Mouse (Mus musculus): ENCODE measurements at regions not wholly inside any gene's neighbourhood (a gene's known extent, or its start where the extent isn't known, plus 50 kb on each side); places are given as distances from the start of the nearest gene placed in this dataset.

DNA sequence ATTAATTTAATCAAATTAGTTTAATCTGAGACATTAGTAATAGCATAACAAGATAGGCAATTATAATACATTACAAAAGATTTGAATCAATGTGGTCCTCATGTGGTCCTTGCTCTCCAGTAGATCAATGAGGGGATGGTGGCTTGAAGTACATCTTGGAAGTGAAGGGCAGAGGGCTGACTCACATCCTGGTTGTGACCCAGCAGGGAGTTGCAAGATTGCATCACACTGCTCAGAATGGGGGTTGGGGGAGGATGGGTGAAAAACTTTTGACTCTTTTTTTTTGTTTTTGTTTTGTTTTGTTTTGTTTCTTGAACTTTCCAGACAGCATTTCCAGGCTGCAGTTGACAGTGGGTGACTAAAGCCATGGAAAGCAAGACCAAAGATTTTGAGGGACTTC is 191.1 kb upstream of the Dio3 start:
- Histone ChIP-seq H3K9me3 (replicated peaks) (no peaks in the 10 kb centered on the region), H3K9ac (no peak overlapping the region), H3K4me1 (replicated peaks) (no peaks in the 10 kb centered on the region), H3K36me3 (no peaks in the 10 kb centered on the region), H3K27ac (no peak overlapping the region), H3K27me3 (0 out of 2 replicates have a peak, but pooled peaks cover 4% of the 10 kb centered on the region), H3K4me2 (no peak overlapping the region), H3K4me3 (no peak overlapping the region)
- no peak for ATAC-seq (replicated peaks; ENCODE audit: insufficient number of reproducible peaks, insufficient read depth, low FRiP score, low read depth)

DNA sequence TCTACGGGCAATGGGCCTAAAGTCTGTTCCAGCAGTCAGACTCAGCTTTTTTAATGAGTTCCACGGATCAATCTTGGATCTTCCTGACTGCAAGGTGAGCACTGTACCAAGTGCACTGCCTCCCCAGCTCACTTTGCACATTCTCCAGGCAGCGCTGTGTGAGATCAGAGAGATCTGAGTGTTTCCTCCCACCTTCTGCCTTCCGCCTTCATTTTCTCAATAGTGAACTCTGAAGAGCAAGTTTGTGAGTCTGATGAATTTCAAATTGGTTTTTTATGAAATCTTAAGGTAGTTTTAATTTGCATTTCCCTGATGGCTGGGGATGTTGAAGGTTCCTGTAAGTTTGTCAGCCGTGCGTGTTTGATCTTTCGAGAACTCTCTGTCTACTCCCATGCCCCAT is 176.7 kb upstream of the Dio3 start:
- 79% methylated on average over 7 of the region's 7 CpGs for WGBS
- H3K4me1 ChIP-seq (replicated peaks), result no peaks in the 10 kb centered on the region
- H3K4me3 ChIP-seq, result no peak overlapping the region
- H3K4me2 ChIP-seq, result no peak overlapping the region
- H3K36me3 ChIP-seq, result no peaks in the 10 kb centered on the region
- no peak overlapping the region for H3K27ac ChIP-seq
- no peak for ATAC-seq (replicated peaks; ENCODE audit: insufficient number of reproducible peaks, insufficient read depth, low FRiP score, low read depth)
- H3K9me3 ChIP-seq (replicated peaks), result no peaks in the 10 kb centered on the region; the same call in 1 of the 2 replicates
- peaks cover 14% of the 10 kb centered on the region for H3K27me3 ChIP-seq
- H3K9ac ChIP-seq, result no peak overlapping the region

DNA sequence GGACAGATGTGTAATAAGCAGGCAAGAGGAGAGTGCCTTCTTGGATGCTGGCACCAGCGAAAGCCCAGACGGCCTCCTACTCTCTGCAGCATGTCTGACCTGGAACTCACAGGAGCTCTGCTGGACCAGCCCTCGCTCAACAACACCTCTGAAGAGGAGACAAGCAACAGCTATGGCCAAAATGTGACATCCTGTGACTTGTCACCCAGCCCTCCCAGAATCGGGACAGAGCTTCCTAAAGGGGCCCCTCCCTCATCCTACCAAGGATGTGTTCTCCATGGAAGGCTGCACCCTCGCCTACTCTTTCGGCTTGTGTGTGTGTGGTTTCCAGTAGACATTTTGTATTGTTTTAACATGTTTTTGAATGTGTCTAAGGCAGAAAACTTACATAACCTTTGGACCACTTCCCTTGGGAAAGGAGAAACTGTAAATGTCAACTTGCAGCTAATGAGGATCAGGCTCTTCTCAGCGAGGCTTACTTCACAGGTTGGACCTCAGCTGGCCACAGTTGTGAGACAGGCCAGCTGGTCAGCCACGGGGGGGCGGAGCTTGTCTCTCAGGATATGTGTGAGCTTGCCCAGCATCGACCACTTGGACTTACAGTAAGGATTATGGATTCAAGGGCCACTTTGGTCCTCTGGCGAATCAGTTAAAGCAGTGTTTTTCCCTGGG is 166.7 kb upstream of the Dio3 start:
- Histone ChIP-seq H3K27ac (no peak overlapping the region), H3K9ac (no peak overlapping the region), H3K9me3 (replicated peaks) (no peaks in the 10 kb centered on the region), H3K4me2 (no peak overlapping the region), H3K4me3 (no peak overlapping the region), H3K27me3 (no peaks in the 10 kb centered on the region), H3K4me1 (replicated peaks) (no peaks in the 10 kb centered on the region), H3K36me3 (no peaks in the 10 kb centered on the region)
- 51% methylated on average over 11 of the region's 11 CpGs for WGBS
- no peak for ATAC-seq (replicated peaks; ENCODE audit: insufficient number of reproducible peaks, insufficient read depth, low FRiP score, low read depth)

DNA sequence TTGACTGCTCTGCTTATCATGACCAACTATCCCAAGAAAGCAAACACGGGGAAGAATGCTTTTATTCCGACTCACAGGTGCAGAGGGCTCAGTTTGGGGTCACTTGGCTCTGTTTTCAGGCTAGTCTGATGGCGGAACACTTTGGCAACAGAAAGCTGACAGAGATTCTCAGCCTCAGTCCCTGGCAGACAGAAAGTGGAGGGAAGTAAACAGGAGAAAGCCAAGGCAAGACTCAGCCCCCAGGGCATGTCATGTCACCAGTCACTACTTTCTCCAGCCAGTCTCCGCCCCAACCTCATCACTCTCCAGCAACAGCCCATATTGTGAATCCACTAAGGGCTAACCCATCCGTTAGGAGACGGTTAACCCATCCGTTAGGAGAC is 166.2 kb upstream of the Dio3 start:
- H3K27me3 ChIP-seq, result no peaks in the 10 kb centered on the region
- no peaks in the 10 kb centered on the region for H3K9me3 ChIP-seq (replicated peaks)
- 74% methylated on average over 7 of the region's 7 CpGs for WGBS
- no peaks in the 10 kb centered on the region for H3K4me1 ChIP-seq (replicated peaks)
- no peak overlapping the region for H3K4me2 ChIP-seq
- H3K9ac ChIP-seq, result no peak overlapping the region
- no peaks in the 10 kb centered on the region for H3K36me3 ChIP-seq
- ATAC-seq (replicated peaks; ENCODE audit: insufficient number of reproducible peaks, insufficient read depth, low FRiP score, low read depth), result no peak
- no peak overlapping the region for H3K27ac ChIP-seq
- H3K4me3 ChIP-seq, result no peak overlapping the region

DNA sequence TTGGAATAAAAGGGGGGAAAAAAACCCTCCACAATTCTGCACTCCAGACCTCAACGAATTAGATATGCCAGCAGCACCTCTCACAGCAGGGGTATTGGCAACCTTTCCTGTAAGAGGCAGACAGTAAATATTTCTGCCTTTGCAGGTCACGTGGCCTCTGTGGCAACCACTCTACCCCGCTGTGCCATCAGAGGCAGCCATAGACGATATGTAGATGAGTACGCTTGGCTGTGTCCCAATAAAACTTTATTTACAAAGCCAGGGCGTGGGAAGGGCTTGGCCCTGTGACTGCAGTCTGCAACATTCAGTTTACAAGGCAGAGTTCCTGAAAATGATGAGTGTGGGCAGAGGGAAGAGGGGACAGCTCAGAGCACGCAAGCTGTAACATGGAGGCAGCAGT is 158.7 kb upstream of the Dio3 start:
- no peaks in the 10 kb centered on the region for H3K4me1 ChIP-seq (replicated peaks)
- no peak for ATAC-seq (replicated peaks; ENCODE audit: insufficient number of reproducible peaks, insufficient read depth, low FRiP score, low read depth)
- no peaks in the 10 kb centered on the region for H3K27me3 ChIP-seq
- H3K4me2 ChIP-seq, result no peak overlapping the region
- H3K27ac ChIP-seq, result no peak overlapping the region
- no peak overlapping the region for H3K9ac ChIP-seq
- WGBS, result 72% methylated on average over 7 of the region's 7 CpGs
- no peak overlapping the region for H3K4me3 ChIP-seq
- no peaks in the 10 kb centered on the region for H3K9me3 ChIP-seq (replicated peaks)
- H3K36me3 ChIP-seq, result no peaks in the 10 kb centered on the region

DNA sequence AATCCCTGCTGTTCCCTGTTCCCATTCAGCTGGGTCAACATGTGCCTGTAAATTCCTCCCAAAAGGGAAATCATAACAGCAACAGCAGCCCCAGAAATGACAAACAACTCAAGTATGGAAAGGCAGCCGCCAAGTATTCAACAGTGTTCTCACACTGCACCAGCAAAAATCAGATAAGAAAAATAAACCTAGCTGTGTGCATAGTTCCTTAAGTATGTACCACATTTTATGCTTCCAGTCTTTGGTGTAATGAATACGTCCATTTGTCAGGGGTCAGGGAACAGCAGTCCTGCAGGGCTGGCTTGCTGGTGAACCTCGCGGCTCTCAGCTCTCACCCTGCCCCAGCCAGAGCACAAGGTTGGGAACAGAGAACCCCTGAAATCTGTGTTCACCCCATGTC is 155.9 kb upstream of the Dio3 start:
- 63% methylated on average over 4 of the region's 4 CpGs for WGBS
- Histone ChIP-seq H3K4me1 (replicated peaks) (no peaks in the 10 kb centered on the region), H3K36me3 (no peaks in the 10 kb centered on the region), H3K9me3 (replicated peaks) (no peaks in the 10 kb centered on the region), H3K4me2 (no peak overlapping the region), H3K9ac (no peak overlapping the region), H3K4me3 (no peak overlapping the region), H3K27me3 (no peaks in the 10 kb centered on the region), H3K27ac (no peak overlapping the region)
- no peak for ATAC-seq (replicated peaks; ENCODE audit: insufficient number of reproducible peaks, insufficient read depth, low FRiP score, low read depth)

DNA sequence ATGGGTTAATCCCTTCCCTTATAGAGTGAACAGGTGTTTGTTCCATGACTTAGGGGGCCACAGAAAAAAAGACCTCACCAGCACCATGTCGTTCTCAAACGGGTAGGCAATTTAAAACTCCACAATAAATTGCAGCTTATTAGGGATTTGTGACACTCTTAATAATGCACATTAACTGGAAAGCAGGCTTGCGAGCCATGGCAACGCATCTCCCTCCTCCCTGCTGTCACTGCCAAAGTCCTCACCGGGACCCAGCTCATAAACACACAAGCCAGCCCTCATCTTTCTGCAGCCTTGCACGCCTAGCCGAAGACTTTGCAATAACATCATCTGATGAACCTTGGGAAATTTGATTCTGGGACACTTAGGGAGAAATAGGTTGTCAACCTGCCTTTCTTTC is 152.3 kb upstream of the Dio3 start:
- 85% methylated on average over 7 of the region's 7 CpGs for WGBS
- ATAC-seq (replicated peaks; ENCODE audit: insufficient number of reproducible peaks, insufficient read depth, low FRiP score, low read depth), result no peak
- no peaks in the 10 kb centered on the region for H3K27me3 ChIP-seq

DNA sequence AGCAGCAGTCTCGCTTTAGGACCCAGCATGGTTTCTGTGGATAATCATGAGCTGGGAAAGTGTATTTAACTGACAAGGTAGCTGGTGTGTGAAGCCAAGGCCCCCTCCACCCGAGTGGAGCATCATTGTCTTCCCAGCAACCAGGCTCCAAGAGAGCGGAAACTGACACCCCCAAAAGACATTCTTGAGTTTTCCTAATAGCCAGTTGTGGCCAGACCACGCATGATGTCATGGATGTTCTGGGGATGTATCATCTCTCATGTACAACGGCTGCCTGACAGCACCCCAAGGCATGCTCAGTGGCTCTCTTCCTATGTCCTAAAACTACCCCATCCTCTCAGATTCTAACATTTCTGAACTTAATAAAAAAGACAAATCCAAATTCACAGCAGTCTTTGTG is 133.5 kb upstream of the Dio3 start:
- H3K4me2 ChIP-seq, result no peak overlapping the region
- H3K4me1 ChIP-seq (replicated peaks), result no peaks in the 10 kb centered on the region
- H3K9ac ChIP-seq, result no peak overlapping the region
- ATAC-seq (replicated peaks; ENCODE audit: insufficient number of reproducible peaks, insufficient read depth, low FRiP score, low read depth), result no peak
- no peaks in the 10 kb centered on the region for H3K9me3 ChIP-seq (replicated peaks)
- no peaks in the 10 kb centered on the region for H3K36me3 ChIP-seq
- H3K4me3 ChIP-seq, result no peak overlapping the region
- 78% methylated on average over 5 of the region's 5 CpGs for WGBS
- peaks cover 8% of the 10 kb centered on the region for H3K27me3 ChIP-seq
- H3K27ac ChIP-seq, result no peak overlapping the region

More for the DNA sequence above, 152.3 kb upstream of the Dio3 start:
- Histone ChIP-seq H3K36me3 (no peaks in the 10 kb centered on the region), H3K9me3 (replicated peaks) (no peaks in the 10 kb centered on the region), H3K4me3 (no peak overlapping the region), H3K4me1 (replicated peaks) (no peaks in the 10 kb centered on the region), H3K9ac (no peak overlapping the region), H3K27ac (no peak overlapping the region), H3K4me2 (no peak overlapping the region)

DNA sequence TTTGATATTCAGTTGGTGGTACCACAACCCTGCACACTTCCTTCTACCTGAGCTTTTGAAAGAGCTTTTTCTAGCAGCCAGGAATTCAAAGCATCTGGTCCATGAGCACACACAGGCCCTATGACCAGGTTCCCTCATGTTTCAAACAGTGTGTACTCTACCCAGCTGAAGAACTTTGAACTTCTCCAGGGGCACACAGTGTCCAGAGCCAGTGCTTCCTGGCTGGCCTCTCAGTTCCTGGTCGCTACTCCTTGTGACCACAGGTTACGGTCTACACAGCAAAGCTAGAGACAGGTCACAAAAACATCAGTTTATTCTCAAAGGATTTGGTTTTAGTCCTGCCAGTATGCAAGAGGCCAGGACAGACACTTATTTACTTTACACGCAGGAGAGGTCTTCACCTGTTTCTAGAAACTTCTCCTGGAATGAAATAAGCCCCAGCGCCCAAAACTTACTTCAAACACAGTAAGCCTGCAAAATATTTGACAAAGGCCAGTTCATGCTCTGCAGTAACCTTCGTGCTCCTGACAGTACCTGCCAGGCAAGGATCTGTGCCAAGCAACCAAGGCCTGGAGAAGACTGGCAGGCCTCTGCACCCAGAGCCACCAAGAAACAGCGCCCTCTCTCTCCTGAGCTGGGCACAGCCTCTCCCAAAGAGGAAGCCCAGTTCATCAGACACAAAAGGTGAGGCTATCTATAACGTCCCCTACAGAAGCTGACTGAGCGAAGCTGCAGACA is 124.5 kb upstream of the Dio3 start:
- no peaks in the 10 kb centered on the region; the same call in 1 of the 2 replicates for H3K4me1 ChIP-seq (replicated peaks)
- ATAC-seq (replicated peaks; ENCODE audit: insufficient number of reproducible peaks, insufficient read depth, low FRiP score, low read depth), result no peak
- no peaks in the 10 kb centered on the region for H3K36me3 ChIP-seq
- H3K4me3 ChIP-seq, result no peak overlapping the region
- H3K27me3 ChIP-seq, result no peaks in the 10 kb centered on the region
- no peak overlapping the region for H3K4me2 ChIP-seq
- no peak overlapping the region for H3K27ac ChIP-seq
- H3K9me3 ChIP-seq (replicated peaks), result no peaks in the 10 kb centered on the region
- WGBS, result 86% methylated on average over 8 of the region's 8 CpGs
- no peak overlapping the region for H3K9ac ChIP-seq

DNA sequence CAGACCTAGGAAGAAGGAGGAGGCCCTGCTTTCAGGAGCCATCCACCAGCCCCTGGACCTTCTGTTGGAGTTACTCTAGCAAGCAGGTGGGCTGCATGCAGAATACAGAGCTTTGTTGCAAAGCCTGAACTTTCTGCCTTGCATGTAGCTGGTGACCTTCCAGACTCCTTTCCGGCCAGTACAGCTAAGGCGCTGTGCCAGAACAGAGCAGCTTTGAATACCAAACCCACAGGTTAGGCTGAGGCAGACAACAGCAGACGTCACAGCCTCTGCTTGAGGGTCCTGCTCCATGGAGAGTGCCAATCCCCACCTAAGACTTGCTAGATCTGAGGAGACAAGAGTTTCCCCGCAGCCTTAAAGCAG is 123.9 kb upstream of the Dio3 start:
- no peak overlapping the region for H3K9ac ChIP-seq
- WGBS, result 70% methylated on average over 4 of the region's 4 CpGs
- no peaks in the 10 kb centered on the region for H3K9me3 ChIP-seq (replicated peaks)
- no peaks in the 10 kb centered on the region for H3K27me3 ChIP-seq
- no peak overlapping the region for H3K4me2 ChIP-seq
- no peak overlapping the region for H3K4me3 ChIP-seq
- H3K27ac ChIP-seq, result no peak overlapping the region
- no peak for ATAC-seq (replicated peaks; ENCODE audit: insufficient number of reproducible peaks, insufficient read depth, low FRiP score, low read depth)
- no peaks in the 10 kb centered on the region for H3K36me3 ChIP-seq
- H3K4me1 ChIP-seq (replicated peaks), result no peaks in the 10 kb centered on the region; the same call in 1 of the 2 replicates

DNA sequence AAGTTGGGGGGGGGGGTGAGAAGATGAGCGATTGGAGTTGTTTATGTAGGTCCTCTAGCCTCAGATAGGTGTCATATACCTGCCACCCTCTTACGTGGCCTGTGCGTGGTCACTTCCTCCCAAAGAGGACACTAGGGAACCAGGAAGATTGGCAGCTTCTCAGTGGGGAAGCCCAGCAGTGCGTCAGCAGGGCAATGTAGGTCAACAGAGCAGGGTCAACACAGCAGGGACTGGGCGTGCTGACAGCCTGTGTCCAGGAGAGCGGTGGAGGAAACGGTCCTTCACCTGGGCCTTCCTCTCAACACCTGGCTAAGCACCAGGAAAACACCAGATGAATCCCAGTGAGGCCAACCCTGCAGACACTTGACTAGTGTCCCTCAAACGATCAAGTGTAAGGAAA is 122.4 kb upstream of the Dio3 start:
- Histone ChIP-seq H3K27me3 (no peaks in the 10 kb centered on the region), H3K9ac (no peak overlapping the region), H3K36me3 (no peaks in the 10 kb centered on the region), H3K9me3 (replicated peaks) (no peaks in the 10 kb centered on the region), H3K4me1 (replicated peaks) (no peaks in the 10 kb centered on the region; the same call in 1 of the 2 replicates), H3K4me3 (no peak overlapping the region), H3K4me2 (no peak overlapping the region), H3K27ac (no peak overlapping the region)
- 33% methylated on average over 8 of the region's 8 CpGs for WGBS
- no peak for ATAC-seq (replicated peaks; ENCODE audit: insufficient number of reproducible peaks, insufficient read depth, low FRiP score, low read depth)

Measured in heart, embryonic 15.5 days (tissue).